Mouse (Mus musculus) midbrain, embryonic 16.5 days (tissue): ENCODE data around the gene Bbx. TPM values are rescaled to one million over a fixed set of nuclear protein-coding genes. Genes with fewer than 3 reads are reported as not detected.

Experiments used
- ATAC-seq: fragments of 200-750 bp; cut with Nextera tagmentation; 2 replicates; pipeline ENCODE4 v1.8.0; 2017; ENCODE audit warnings: moderate TSS enrichment
- H3K27ac ChIP-seq: fragments of 300-500 bp; sonication (generic); 2 replicates; pipeline ENCODE4 v1.5.1; 2014; ENCODE audit warnings: mild to moderate bottlenecking, low read length, mixed read lengths
- H3K27me3 ChIP-seq: fragments of 300-500 bp; sonication (generic); 2 replicates; pipeline ENCODE4 v1.6.1; 2014; ENCODE audit warnings: low read depth, low read length, mixed read lengths; ENCODE audit not compliant: control insufficient read depth, insufficient read depth
- H3K36me3 ChIP-seq: fragments of 300-500 bp; sonication (generic); 2 replicates; pipeline ENCODE4 v1.6.1; 2014; ENCODE audit warnings: mild to moderate bottlenecking, low read length, moderate library complexity, mixed read lengths; ENCODE audit not compliant: control insufficient read depth, insufficient read depth
- H3K4me1 ChIP-seq: fragments of 300-500 bp; sonication (generic); 2 replicates; pipeline ENCODE4 v1.6.1; 2014; ENCODE audit warnings: mild to moderate bottlenecking, low read length, mixed read lengths; ENCODE audit not compliant: control insufficient read depth, insufficient read depth
- H3K4me2 ChIP-seq: fragments of 300-500 bp; sonication (generic); 2 replicates; pipeline ENCODE4 v1.6.1; 2014; ENCODE audit warnings: mild to moderate bottlenecking, low read length, mixed read lengths
- H3K4me3 ChIP-seq: fragments of 300-500 bp; sonication (generic); 2 replicates; pipeline ENCODE4 v1.5.1; 2014; ENCODE audit warnings: low read depth, mild to moderate bottlenecking, low read length, moderate library complexity, mixed read lengths
- H3K9ac ChIP-seq: fragments of 300-500 bp; sonication (generic); 2 replicates; pipeline ENCODE4 v1.6.1; 2014; ENCODE audit warnings: low read depth, low read length, mixed read lengths
- H3K9me3 ChIP-seq: fragments of 300-500 bp; sonication (generic); replicated peaks from 2 replicates; pipeline ENCODE4 v1.6.1; 2014; ENCODE audit warnings: mild to moderate bottlenecking, low read length, mixed read lengths; ENCODE audit not compliant: control insufficient read depth, poor library complexity, severe bottlenecking
- WGBS: fragments of 180-500 bp; shearing (Covaris S2); extraction: QIAGEN DNeasy Blood & Tissue Kit; methylation state at CpG from one replicate; pipeline ENCODE4 v1.1.7; 2014; 5-methylcytosine and 5-hydroxymethylcytosine counted together
- polyA plus RNA-seq: library from polyadenylated mRNA; unstranded; fragments of >200 nt; fragmentation: Nextera tagmentation; extraction: Ambion mirVana; gene quantifications from 2 replicates; pipeline ENCODE4 v1.2.1, GENCODE M21; 2015

Bbx gene
- polyA plus RNA-seq, 1 experiment from 2014 or later = 14.7 TPM

- WGBS = 19% methylated on average over 10 of the region's 10 CpGs
- peak; percentile 96 for ATAC-seq
- H3K4me3 ChIP-seq = peak overlapping the region; percentile 24
- H3K27ac ChIP-seq = no peak overlapping the region
- no peaks in the 10 kb centered on the region for H3K36me3 ChIP-seq
- no peaks in the 10 kb centered on the region for H3K27me3 ChIP-seq
- peak overlapping the region; percentile 45 for H3K4me2 ChIP-seq
- H3K4me1 ChIP-seq = peaks cover 12% of the 10 kb centered on the region
- H3K9ac ChIP-seq = peak overlapping the region; percentile 8; the same call in 1 of the 2 replicates
- no peaks in the 10 kb centered on the region for H3K9me3 ChIP-seq
These were observed 51.4 kb downstream of the Bbx start for GRCm38 (mm10) chr16:50380682-50381350.

- WGBS = 17% methylated on average over 7 of the region's 7 CpGs
- Histone ChIP-seq H3K4me1 (peaks cover 12% of the 10 kb centered on the region), H3K27ac (no peak overlapping the region), H3K4me3 (no peak overlapping the region), H3K9me3 (no peaks in the 10 kb centered on the region), H3K9ac (no peak overlapping the region), H3K36me3 (no peaks in the 10 kb centered on the region), H3K4me2 (peak overlapping the region; percentile 45; the same call in 1 of the 2 replicates), H3K27me3 (no peaks in the 10 kb centered on the region)
- ATAC-seq = peak; percentile 14; the same call in 1 of the 2 replicates
These were observed 52.0 kb downstream of the Bbx start for GRCm38 (mm10) chr16:50380232-50380631.

GRCm38 (mm10) chr16:50374611-50375010, 57.6 kb downstream of the Bbx start:
- H3K4me2 ChIP-seq = no peak overlapping the region
- ATAC-seq = no peak
- H3K4me1 ChIP-seq = 0 out of 2 replicates have a peak, but pooled peaks cover 2% of the 10 kb centered on the region
- no peaks in the 10 kb centered on the region for H3K36me3 ChIP-seq
- no peak overlapping the region for H3K27ac ChIP-seq
- H3K4me3 ChIP-seq = no peak overlapping the region
- no peak overlapping the region for H3K9ac ChIP-seq
- no peaks in the 10 kb centered on the region for H3K9me3 ChIP-seq
- no peaks in the 10 kb centered on the region for H3K27me3 ChIP-seq
- WGBS = 90% methylated on average over 3 of the region's 3 CpGs

- Histone ChIP-seq H3K36me3 (no peaks in the 10 kb centered on the region), H3K4me1 (0 out of 2 replicates have a peak, but pooled peaks cover 2% of the 10 kb centered on the region), H3K27me3 (no peaks in the 10 kb centered on the region), H3K4me2 (no peak overlapping the region), H3K9me3 (no peaks in the 10 kb centered on the region), H3K27ac (no peak overlapping the region), H3K9ac (no peak overlapping the region), H3K4me3 (no peak overlapping the region)
- no peak for ATAC-seq
- 23% methylated on average over 5 of the region's 5 CpGs for WGBS
These were observed 58.5 kb downstream of the Bbx start for GRCm38 (mm10) chr16:50373685-50374084.

- Histone ChIP-seq H3K4me2 (no peak overlapping the region), H3K9ac (no peak overlapping the region), H3K27ac (no peak overlapping the region), H3K4me3 (no peak overlapping the region), H3K36me3 (no peaks in the 10 kb centered on the region), H3K4me1 (0 out of 2 replicates have a peak, but pooled peaks cover 2% of the 10 kb centered on the region), H3K27me3 (no peaks in the 10 kb centered on the region), H3K9me3 (no peaks in the 10 kb centered on the region)
- 84% methylated on average over 2 of the region's 2 CpGs for WGBS
- no peak for ATAC-seq
These were observed 59.6 kb downstream of the Bbx start for GRCm38 (mm10) chr16:50372543-50372942.

- no peak overlapping the region for H3K27ac ChIP-seq
- no peak overlapping the region for H3K9ac ChIP-seq
- no peak for ATAC-seq
- no peaks in the 10 kb centered on the region for H3K27me3 ChIP-seq
- no peaks in the 10 kb centered on the region for H3K9me3 ChIP-seq
- no peak overlapping the region for H3K4me3 ChIP-seq
- H3K36me3 ChIP-seq = no peaks in the 10 kb centered on the region
- H3K4me1 ChIP-seq = 0 out of 2 replicates have a peak, but pooled peaks cover 2% of the 10 kb centered on the region
- no peak overlapping the region for H3K4me2 ChIP-seq
- WGBS = 63% methylated on average over 3 of the region's 3 CpGs
These were observed 60.7 kb downstream of the Bbx start for GRCm38 (mm10) chr16:50371460-50371859.

- Histone ChIP-seq H3K9ac (no peak overlapping the region), H3K4me2 (no peak overlapping the region), H3K4me1 (0 out of 2 replicates have a peak, but pooled peaks cover 2% of the 10 kb centered on the region), H3K27ac (no peak overlapping the region), H3K4me3 (no peak overlapping the region), H3K9me3 (no peaks in the 10 kb centered on the region), H3K27me3 (no peaks in the 10 kb centered on the region), H3K36me3 (no peaks in the 10 kb centered on the region)
- WGBS = 96% methylated on average over 2 of the region's 2 CpGs
- no peak for ATAC-seq
These were observed 61.8 kb downstream of the Bbx start for GRCm38 (mm10) chr16:50370423-50370822.

- Histone ChIP-seq H3K4me3 (no peak overlapping the region), H3K27ac (no peak overlapping the region), H3K36me3 (no peaks in the 10 kb centered on the region), H3K9ac (no peak overlapping the region), H3K4me2 (no peak overlapping the region), H3K4me1 (peaks cover 9% of the 10 kb centered on the region), H3K27me3 (no peaks in the 10 kb centered on the region), H3K9me3 (no peaks in the 10 kb centered on the region)
- WGBS = 58% methylated on average over 5 of the region's 5 CpGs
- ATAC-seq = no peak
These were observed 65.6 kb downstream of the Bbx start for GRCm38 (mm10) chr16:50366556-50366955.

- Histone ChIP-seq H3K27me3 (no peaks in the 10 kb centered on the region), H3K4me1 (peaks cover 9% of the 10 kb centered on the region), H3K27ac (peak overlapping the region; percentile 80), H3K4me2 (peak overlapping the region; percentile 59), H3K36me3 (no peaks in the 10 kb centered on the region), H3K9ac (peak overlapping the region; percentile 56), H3K9me3 (no peaks in the 10 kb centered on the region), H3K4me3 (peak overlapping the region; percentile 34)
- 11% methylated on average over 11 of the region's 11 CpGs for WGBS
- ATAC-seq = peak; percentile 96
These were observed 67.8 kb downstream of the Bbx start for GRCm38 (mm10) chr16:50364189-50365059.
